Mouse (Mus musculus): ENCODE data around the gene Tiam1.

GRCm38 (mm10) chr16:89848651-89849597 is 294.6 kb downstream of the Tiam1 start:
- TF ChIP-seq GATA1 (IDR thresholded peaks at IDR 0.05; ENCODE audit: borderline replicate concordance, low read length) = no peak
- TF ChIP-seq FLI1 (IDR thresholded peaks at IDR 0.05; ENCODE audit: low read length) = no peak

Measured in megakaryocyte, embryonic 14.5 days (primary cell).